Mouse (Mus musculus): ENCODE results near the gene Htr1b.
A peak's percentile ranks its signal among the peaks of the same experiment; 100 is the strongest.

DNA sequence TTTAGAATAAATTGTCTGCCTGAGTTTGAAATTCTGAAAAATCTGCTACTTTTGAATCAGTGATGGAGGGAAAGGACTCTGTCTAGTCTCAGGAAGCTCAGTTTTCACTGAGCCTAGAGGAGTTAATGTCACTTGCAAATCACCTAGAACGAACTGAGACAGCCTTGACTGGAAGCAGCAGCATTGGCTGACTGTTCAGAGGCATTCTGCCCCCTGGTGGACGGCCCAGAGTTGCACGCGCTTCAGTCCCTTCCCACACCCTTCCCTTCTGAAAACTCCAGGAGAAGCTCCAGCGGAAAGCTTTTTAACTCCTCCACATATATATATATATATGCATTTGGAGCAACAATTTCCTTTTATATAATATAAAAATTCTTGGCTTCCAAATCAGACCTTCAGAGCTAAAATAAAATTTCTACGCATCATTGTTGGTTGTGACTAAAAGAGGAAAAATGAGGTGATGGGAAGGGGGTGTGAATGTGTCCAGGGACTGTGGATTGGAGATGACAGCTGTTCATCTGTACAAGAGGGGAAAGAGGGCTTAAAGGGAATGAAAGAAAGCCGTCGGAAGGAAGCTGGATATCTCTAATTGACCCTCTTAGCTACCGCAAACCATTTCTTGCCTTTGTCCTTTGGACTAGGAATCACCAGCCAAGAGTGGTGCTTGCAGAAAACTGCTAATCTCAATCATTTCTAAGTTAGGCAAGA lies 6.6 kb downstream of the Htr1b start:
- TF ChIP-seq CTCF (IDR thresholded peaks at IDR 0.05; ENCODE audit: low read depth, low read length) = peak; percentile 55
- TF ChIP-seq GATA1 (IDR thresholded peaks at IDR 0.05; ENCODE audit: borderline replicate concordance, low read length) = no peak

All from G1E (cell line).